Mouse (Mus musculus): ENCODE measurements at regions not wholly inside any gene's neighbourhood (a gene's known extent, or its start where the extent isn't known, plus 50 kb on each side); places are given as distances from the start of the nearest gene placed in this dataset.

DNA sequence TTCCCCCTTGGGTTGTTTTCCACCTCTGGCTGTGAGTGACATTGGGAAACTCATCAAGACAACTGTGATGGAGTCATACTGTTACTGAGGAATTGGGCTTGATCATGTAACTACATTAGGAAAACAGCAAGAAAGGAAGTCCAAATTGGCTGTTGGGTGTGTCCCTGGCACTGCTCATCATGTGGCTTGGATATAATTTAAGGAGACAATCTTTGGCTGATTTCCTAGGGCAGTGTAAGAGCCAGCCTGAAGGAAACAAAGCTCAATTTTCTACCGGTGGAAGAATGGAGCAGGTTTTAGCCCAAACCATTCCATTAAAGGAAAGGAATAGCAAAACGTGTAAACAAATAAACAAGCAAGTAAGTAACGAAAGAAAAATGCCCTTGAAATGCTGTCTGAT, 310.4 kb downstream of the Gm10295 start:
- DNase-seq: no peak

DNA sequence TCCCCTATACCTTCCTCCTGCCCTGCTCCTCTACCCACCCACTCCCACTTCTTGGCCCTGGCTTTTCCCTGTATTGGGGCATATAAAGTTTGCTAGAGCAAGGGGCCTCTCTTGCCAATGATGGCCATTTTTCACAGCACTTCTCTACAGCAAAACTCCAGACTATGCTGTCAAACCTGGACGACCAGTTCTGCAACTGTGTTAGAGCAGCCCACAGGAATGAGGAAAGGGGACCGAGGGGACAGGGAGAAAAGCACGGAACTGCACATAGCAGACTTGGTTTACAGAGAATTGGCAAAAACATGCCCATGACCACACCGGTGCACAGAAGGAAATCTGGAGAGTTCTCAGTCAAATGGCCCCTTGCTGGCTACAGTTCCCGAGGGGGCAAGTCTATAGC, 312.7 kb downstream of the Gm10295 start:
- DNase-seq: no peak

DNA sequence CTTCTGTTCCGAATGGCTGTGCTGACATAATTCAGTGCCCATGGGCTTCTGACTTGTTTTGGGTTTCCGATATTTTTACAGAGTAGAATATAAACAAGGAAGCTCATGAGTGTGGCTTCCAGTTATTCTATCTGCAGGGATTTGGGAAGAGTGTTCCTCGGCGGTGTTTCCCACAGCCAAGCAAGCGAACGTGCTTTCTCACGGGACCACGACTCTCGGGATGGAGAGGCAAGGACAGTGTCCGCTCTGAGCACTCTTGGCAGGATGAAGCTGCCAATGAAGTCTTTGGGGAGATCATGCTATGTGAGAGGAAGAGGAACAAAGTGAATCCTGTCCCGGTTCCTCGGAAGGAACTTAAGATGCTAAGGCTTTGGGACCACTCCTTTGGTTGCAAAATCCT, 318.2 kb downstream of the Gm10295 start:
- no peak for DNase-seq

DNA sequence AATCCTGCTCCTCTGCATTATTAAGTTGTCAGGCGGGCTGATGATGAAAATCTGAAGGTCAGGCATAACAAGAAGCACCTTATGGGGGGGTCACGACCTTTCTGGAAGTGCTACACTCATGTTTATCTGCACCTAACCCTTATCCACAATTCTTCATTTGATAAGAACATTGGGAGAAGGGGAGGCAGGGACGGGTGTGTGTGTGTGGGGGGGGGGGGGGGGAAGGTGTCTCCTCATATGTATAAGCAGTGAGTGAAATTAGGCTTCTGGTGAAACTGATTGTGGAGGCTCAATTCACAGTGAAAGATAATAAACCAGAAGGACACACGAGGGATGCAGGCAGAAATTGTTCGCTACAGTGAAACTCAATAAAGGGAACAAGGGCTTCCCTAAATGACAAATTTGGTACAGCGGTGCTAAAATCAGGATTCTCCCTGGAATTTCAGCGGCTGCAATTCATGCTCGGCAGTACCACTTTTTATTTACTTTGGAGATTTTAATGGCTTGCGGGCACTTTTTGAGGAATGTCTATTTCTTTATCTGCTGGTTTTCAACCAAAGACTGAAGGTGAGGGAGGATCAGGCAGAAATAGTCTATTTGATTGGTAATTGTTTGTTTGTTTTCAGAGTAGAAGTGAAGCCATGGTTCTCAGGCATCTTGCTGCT, 327.2 kb downstream of the Gm10295 start:
- DNase-seq: no peak

DNA sequence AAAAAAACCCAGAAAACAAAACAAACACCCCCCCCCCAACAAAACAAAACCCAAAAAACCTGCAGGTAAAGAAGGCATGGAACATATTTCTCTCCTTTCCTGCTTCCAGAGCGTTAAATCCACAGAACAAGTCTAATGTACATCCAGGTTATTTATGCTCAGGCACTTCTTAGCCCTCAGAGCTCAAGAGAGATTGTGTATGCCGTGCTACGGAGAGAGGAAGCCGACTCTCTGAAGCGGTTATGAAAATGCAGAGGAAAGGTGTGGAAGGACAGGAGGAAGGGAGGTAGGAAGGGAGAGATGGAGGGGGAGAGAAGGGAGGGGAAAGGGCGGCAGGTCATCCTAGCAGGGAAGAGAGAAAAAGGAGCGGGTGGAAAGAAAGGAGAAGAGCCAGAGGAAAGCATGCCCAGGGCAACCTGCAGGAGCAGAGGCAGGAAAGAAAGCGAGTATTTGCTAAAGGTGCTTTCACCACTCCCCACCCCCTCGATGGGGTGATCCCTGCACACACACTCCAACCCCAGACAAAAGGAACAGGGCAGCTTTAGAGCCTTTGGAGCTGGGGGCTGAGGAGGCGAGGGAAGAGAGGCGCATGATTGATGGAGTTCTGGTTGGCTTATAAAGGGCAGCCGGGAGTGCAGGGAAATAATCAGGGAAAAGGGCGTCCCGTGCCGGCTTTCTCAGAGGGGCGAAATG, 327.9 kb downstream of the Gm10295 start:
- no peak for DNase-seq

Data from kidney, adult 8-10 months (tissue).